Mouse (Mus musculus): ENCODE measurements around the gene Pald1. TPM values are rescaled to one million over a fixed set of nuclear protein-coding genes. Genes with fewer than 3 reads are reported as not detected.

Pald1 gene
- total and polyA plus RNA-seq, 2 experiments from 2014 or later: 17.9 to 66.8 TPM

DNA sequence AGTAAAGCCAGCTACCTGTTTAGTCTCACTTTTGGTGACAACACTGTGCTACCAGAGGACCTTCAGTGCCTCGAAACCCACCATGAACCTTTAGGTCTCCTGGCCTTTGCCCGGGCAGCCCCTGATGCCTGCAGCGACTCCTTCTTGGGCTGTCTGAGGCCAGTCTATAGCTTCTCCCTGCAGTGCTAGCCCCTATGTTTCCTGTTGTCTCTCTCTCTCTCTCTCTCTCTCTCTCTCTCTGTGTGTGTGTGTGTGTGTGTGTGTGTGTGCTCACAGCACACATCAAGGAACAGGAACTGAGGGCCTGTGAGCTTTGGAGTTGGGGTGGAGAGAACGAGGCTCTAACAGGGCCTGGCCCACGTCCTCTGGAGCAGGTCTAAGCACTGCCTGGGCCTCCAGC is 46.7 kb downstream of the Pald1 start:
- Histone ChIP-seq H3K4me1 (ENCODE audit: control insufficient read depth, insufficient read depth) (no peaks in the 10 kb centered on the region), H3K27ac (ENCODE audit: low read depth) (no peak overlapping the region), H3K9ac (replicated peaks; ENCODE audit: low read depth, low read length) (no peak overlapping the region), H3K9me3 (replicated peaks; ENCODE audit: control insufficient read depth, low read length) (no peaks in the 10 kb centered on the region), H3K27me3 (ENCODE audit: control insufficient read depth, insufficient read depth, low read length) (no peaks in the 10 kb centered on the region), H3K36me3 (replicated peaks; ENCODE audit: control insufficient read depth, insufficient read depth, low read length) (peaks cover 35% of the 10 kb centered on the region), H3K4me3 (ENCODE audit: low read depth, low read length) (no peak overlapping the region), H3K4me2 (ENCODE audit: low read depth, low read length) (no peak overlapping the region)
- DNase-seq (ENCODE audit: low spot score) (no peak), ATAC-seq (ENCODE audit: insufficient read depth, low read depth) (peak; percentile 24; the same call in 1 of the 2 replicates)
- 68% methylated on average over 5 of the region's 5 CpGs for WGBS
- TF ChIP-seq EP300 (IDR thresholded peaks at IDR 0.05; ENCODE audit: low read depth): no peak
- no peak for TF ChIP-seq CTCF (IDR thresholded peaks at IDR 0.05; ENCODE audit: low read depth)

DNA sequence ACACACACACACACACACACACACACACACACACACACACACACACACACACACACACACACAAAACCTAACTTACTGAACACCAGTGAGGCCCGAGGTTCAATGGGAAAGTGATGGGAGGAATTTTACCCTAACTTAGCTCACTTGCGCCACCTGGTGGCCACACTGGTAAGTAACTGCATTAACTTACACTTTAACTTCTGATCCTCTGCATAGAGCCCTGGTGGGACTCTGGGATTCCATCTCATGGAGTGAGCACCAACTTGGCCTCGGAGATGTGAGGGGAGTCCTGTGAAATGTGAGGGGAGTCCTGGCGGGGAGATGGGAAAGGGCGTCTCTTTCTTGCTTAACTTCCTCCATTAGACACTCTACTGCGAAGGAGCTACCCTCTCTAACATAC is 47.2 kb downstream of the Pald1 start:
- DNase-seq (ENCODE audit: low spot score) (peak; percentile 84), ATAC-seq (ENCODE audit: insufficient read depth, low read depth) (peak; percentile 48; the same call in 1 of the 2 replicates)
- no peak overlapping the region for H3K9ac ChIP-seq (replicated peaks; ENCODE audit: low read depth, low read length)
- 20% methylated on average over 6 of the region's 6 CpGs for WGBS
- H3K27ac ChIP-seq (ENCODE audit: low read depth): no peak overlapping the region
- TF ChIP-seq CTCF (IDR thresholded peaks at IDR 0.05; ENCODE audit: low read depth) (peak; percentile 87), EP300 (IDR thresholded peaks at IDR 0.05; ENCODE audit: low read depth) (no peak)
- H3K27me3 ChIP-seq (ENCODE audit: control insufficient read depth, insufficient read depth, low read length): no peaks in the 10 kb centered on the region
- no peaks in the 10 kb centered on the region for H3K4me1 ChIP-seq (ENCODE audit: control insufficient read depth, insufficient read depth)
- no peaks in the 10 kb centered on the region for H3K9me3 ChIP-seq (replicated peaks; ENCODE audit: control insufficient read depth, low read length)
- peaks cover 36% of the 10 kb centered on the region for H3K36me3 ChIP-seq (replicated peaks; ENCODE audit: control insufficient read depth, insufficient read depth, low read length)
- H3K4me3 ChIP-seq (ENCODE audit: low read depth, low read length): no peak overlapping the region
- no peak overlapping the region for H3K4me2 ChIP-seq (ENCODE audit: low read depth, low read length)

DNA sequence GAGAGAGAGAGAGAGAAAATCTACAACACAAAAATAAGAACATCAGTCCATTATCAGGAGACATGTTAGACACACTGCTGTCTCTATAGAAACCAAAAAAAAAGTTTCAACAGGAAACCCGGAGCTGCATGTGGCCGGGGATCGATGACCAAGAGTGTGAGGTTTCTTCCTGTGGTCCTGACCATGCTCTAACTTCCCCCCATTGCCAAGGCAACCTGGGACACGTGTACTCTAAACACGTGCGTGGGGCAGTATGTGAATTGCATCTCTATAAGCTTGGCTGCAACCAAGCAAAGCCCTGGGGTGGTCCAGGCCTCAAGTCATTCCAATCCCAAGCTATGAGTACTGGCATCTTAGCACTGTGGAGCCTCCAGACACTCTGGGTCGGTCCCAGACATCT is 48.8 kb downstream of the Pald1 start:
- Histone ChIP-seq H3K27ac (ENCODE audit: low read depth) (no peak overlapping the region), H3K9me3 (replicated peaks; ENCODE audit: control insufficient read depth, low read length) (no peaks in the 10 kb centered on the region), H3K4me1 (ENCODE audit: control insufficient read depth, insufficient read depth) (no peaks in the 10 kb centered on the region), H3K36me3 (replicated peaks; ENCODE audit: control insufficient read depth, insufficient read depth, low read length) (peaks cover 29% of the 10 kb centered on the region), H3K27me3 (ENCODE audit: control insufficient read depth, insufficient read depth, low read length) (no peaks in the 10 kb centered on the region), H3K4me2 (ENCODE audit: low read depth, low read length) (no peak overlapping the region), H3K9ac (replicated peaks; ENCODE audit: low read depth, low read length) (no peak overlapping the region), H3K4me3 (ENCODE audit: low read depth, low read length) (no peak overlapping the region)
- ATAC-seq (ENCODE audit: insufficient read depth, low read depth) (no peak), DNase-seq (ENCODE audit: low spot score) (no peak)
- WGBS: 70% methylated on average over 7 of the region's 7 CpGs
- TF ChIP-seq CTCF (IDR thresholded peaks at IDR 0.05; ENCODE audit: low read depth) (no peak), EP300 (IDR thresholded peaks at IDR 0.05; ENCODE audit: low read depth) (no peak)

DNA sequence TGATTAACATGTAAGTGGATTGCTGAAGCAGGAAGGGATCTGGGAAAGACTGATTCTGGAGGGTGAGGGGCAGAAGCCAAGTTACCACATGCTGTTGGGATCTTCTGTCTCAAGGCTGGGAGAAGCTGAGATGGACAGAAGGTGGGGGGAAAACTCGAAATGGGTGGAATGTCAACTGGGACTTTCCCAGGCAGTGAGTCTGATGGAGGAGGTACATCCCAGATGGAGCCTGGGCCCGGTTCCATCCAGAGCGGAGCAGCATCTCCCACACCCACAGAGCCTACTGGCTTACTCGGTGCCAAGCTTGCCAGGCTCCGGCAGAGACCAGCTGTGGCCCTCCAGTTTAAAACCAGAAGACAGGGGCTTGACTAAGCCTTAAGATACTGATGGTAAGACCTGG is 52.3 kb downstream of the Pald1 start:
- DNase-seq (ENCODE audit: low spot score): no peak
- no peak overlapping the region for H3K4me3 ChIP-seq (ENCODE audit: low read depth, low read length)
- TF ChIP-seq EP300 (IDR thresholded peaks at IDR 0.05; ENCODE audit: low read depth): no peak
- TF ChIP-seq CTCF (IDR thresholded peaks at IDR 0.05; ENCODE audit: low read depth): no peak
- H3K4me1 ChIP-seq (ENCODE audit: control insufficient read depth, insufficient read depth): peaks cover 14% of the 10 kb centered on the region
- H3K9me3 ChIP-seq (replicated peaks; ENCODE audit: control insufficient read depth, low read length): no peaks in the 10 kb centered on the region
- ATAC-seq (ENCODE audit: insufficient read depth, low read depth): 0 out of 2 replicates have a peak, but pooled peaks have one; percentile 30
- 68% methylated on average over 5 of the region's 5 CpGs for WGBS
- no peak overlapping the region for H3K9ac ChIP-seq (replicated peaks; ENCODE audit: low read depth, low read length)
- no peak overlapping the region for H3K27ac ChIP-seq (ENCODE audit: low read depth)
- H3K36me3 ChIP-seq (replicated peaks; ENCODE audit: control insufficient read depth, insufficient read depth, low read length): peaks cover 18% of the 10 kb centered on the region
- no peak overlapping the region for H3K4me2 ChIP-seq (ENCODE audit: low read depth, low read length)
- no peaks in the 10 kb centered on the region for H3K27me3 ChIP-seq (ENCODE audit: control insufficient read depth, insufficient read depth, low read length)

DNA sequence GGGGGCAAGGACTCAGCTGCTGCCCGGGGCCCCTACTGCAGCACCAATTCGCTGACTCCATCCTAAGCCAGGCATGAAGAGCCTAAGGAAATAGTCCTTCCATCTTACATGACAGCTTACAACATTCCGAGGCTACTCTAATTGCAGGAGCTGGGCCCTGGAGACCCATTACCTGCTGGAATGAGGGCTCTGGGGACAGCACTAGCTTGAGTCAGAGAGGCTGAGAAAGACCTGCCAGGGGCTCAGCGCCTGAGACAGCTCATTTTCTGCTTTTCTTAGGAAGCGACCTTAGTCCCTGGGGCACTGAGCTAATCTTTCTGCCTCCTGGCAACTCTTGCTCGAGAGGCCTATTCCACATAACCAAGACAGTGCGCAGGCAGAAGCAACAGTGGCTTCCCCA is 54.4 kb downstream of the Pald1 start:
- peaks cover 18% of the 10 kb centered on the region for H3K4me1 ChIP-seq (ENCODE audit: control insufficient read depth, insufficient read depth)
- H3K9me3 ChIP-seq (replicated peaks; ENCODE audit: control insufficient read depth, low read length): no peaks in the 10 kb centered on the region
- TF ChIP-seq EP300 (IDR thresholded peaks at IDR 0.05; ENCODE audit: low read depth): no peak
- TF ChIP-seq CTCF (IDR thresholded peaks at IDR 0.05; ENCODE audit: low read depth): no peak
- ATAC-seq (ENCODE audit: insufficient read depth, low read depth) (no peak), DNase-seq (ENCODE audit: low spot score) (no peak)
- no peak overlapping the region for H3K27ac ChIP-seq (ENCODE audit: low read depth)
- H3K9ac ChIP-seq (replicated peaks; ENCODE audit: low read depth, low read length): no peak overlapping the region
- H3K27me3 ChIP-seq (ENCODE audit: control insufficient read depth, insufficient read depth, low read length): no peaks in the 10 kb centered on the region
- H3K4me2 ChIP-seq (ENCODE audit: low read depth, low read length): no peak overlapping the region
- peaks cover 12% of the 10 kb centered on the region; the same call in 1 of the 2 replicates for H3K36me3 ChIP-seq (replicated peaks; ENCODE audit: control insufficient read depth, insufficient read depth, low read length)
- WGBS: 63% methylated on average over 7 of the region's 7 CpGs
- no peak overlapping the region for H3K4me3 ChIP-seq (ENCODE audit: low read depth, low read length)

DNA sequence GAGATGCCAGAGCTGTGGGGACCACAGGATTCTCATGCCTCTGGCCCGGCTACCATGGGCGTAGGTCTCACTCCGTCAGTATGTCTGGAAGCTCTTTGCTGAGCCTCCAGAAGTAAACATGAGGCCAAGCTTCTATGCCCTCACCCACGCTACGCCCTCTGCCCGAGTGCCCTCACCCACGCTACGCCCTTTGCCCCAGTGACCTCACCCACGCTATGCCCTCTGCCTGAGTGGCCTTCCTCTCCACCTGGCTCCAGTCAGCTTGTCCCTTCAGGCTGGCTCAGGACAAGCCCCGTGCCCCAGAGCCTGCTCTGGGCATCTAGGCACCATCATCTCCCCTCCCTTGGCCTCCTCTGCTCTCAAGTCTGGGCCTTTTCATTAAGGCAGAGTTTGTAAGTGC is 55.8 kb downstream of the Pald1 start:
- H3K4me3 ChIP-seq (ENCODE audit: low read depth, low read length): no peak overlapping the region
- TF ChIP-seq CTCF (IDR thresholded peaks at IDR 0.05; ENCODE audit: low read depth) (no peak), EP300 (IDR thresholded peaks at IDR 0.05; ENCODE audit: low read depth) (no peak)
- no peak overlapping the region for H3K4me2 ChIP-seq (ENCODE audit: low read depth, low read length)
- 61% methylated on average over 10 of the region's 10 CpGs for WGBS
- peaks cover 18% of the 10 kb centered on the region for H3K4me1 ChIP-seq (ENCODE audit: control insufficient read depth, insufficient read depth)
- no peak for ATAC-seq (ENCODE audit: insufficient read depth, low read depth)
- H3K36me3 ChIP-seq (replicated peaks; ENCODE audit: control insufficient read depth, insufficient read depth, low read length): peaks cover 15% of the 10 kb centered on the region
- no peak for DNase-seq (ENCODE audit: low spot score)
- peak overlapping the region; percentile 30; the same call in 1 of the 2 replicates for H3K27ac ChIP-seq (ENCODE audit: low read depth)
- no peaks in the 10 kb centered on the region for H3K27me3 ChIP-seq (ENCODE audit: control insufficient read depth, insufficient read depth, low read length)
- no peaks in the 10 kb centered on the region for H3K9me3 ChIP-seq (replicated peaks; ENCODE audit: control insufficient read depth, low read length)
- no peak overlapping the region for H3K9ac ChIP-seq (replicated peaks; ENCODE audit: low read depth, low read length)
